Mouse (Mus musculus): ENCODE measurements around the gene Slc24a2.

Slc24a2 gene

GRCm38 (mm10) chr4:86943296-86943695 lies 287.0 kb downstream of the Slc24a2 start:
- no peak for DNase-seq

- no peak for DNase-seq
Observed at GRCm38 (mm10) chr4:86942656-86943055, 287.6 kb downstream of the Slc24a2 start.

- no peak for DNase-seq
Observed at GRCm38 (mm10) chr4:86936706-86937105, 293.6 kb downstream of the Slc24a2 start.

DNA sequence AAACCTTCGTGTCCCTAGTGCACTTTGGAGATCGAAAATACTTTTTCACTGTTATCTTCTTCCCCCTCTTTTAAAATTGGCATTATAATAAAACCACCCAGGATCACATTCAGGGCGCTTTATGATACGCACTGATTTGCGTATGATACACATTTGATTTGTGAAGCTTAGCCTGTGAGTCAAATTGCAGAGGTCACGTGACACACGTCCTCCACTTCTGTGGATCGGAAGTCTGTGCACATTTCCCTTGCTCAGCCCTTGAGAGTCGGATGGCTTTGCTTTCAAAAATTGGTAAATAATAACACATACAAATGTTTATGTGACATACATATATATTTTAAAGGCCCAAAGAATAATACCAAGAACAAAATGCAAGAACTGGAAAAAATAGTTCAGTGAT lies 294.1 kb downstream of the Slc24a2 start:
- DNase-seq, result no peak
